Mouse (Mus musculus) urinary bladder, postnatal 36 days (tissue): ENCODE measurements around the gene Ppef2.

Experiments used
- DNase-seq, 2 experiments: peaks; one replicate each; pipeline ENCODE4 v3.0.0; 2022; ENCODE audit warnings: low spot score in 2 of 2, mixed read lengths in 1 of 2

Gene Ppef2

DNA sequence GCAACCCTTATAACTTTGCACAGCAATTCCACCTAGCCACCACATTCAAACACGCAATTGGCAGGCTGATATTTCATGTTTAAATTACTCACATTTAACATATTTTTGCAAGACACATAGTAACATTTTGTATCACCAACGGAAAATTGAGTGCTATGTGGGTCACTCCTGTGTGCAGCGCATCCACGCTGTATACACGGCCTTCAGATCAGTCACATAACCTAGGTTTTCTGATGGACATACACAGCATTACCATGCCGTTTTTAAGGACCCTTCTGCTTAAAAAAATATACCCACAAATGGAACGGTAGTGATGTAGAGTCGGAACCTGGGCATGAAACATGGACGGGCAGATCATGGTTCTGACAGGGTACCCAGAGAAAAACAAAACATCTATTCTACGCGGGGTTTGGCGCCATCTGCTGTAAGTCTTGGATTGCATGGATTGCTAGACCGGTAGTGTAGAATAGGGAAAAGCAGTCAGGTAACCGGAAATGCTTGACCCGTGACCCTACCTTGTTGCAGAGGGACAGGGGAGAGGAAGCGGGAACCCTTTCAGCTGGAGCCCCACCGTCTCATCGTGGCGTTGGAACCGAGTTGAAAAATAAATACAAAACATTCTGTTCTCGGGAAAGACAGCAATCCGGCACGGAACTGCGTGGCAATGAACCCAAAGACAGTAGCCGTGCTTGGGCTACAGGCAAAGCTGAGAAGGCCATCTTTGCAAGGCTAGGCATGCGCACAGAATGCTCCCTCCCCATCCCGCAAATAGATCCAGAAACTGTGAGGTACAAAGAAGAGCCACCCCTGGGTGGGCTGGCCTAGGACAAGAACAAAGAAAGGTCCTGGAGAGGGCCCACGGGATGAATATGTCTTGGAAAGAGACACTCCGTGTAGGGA lies 16.5 kb downstream of the Ppef2 start:
- DNase-seq: peak; percentile 55 to 74

DNA sequence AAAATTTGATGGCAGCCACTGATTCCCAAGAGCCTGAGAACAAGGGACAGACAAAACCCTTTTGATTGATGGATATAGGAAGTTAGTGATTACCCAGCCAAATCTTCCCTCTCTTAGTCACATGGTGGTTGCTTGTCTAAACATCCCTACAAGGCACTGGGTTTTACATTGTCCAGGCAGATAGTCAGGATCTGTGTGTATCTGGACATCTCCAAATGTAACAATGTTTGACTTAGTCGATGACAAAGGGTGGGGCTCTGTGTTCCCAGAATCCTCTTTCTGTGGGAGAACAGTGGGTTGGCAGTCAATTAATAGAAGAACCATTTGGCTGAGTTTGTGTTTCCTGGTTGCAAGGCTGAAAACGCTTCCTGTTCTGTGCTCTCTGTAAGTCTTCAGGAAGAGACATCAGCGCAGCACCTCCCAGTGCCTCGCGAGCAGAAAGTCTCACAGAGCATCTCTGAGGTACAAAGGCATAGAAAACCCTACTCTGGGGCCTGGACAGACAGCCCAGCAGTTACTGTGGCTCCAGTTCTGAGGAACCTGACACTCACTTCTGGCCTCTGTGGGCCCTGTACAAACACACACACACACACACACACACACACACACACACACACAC lies 21.0 kb downstream of the Ppef2 start:
- no peak for DNase-seq

DNA sequence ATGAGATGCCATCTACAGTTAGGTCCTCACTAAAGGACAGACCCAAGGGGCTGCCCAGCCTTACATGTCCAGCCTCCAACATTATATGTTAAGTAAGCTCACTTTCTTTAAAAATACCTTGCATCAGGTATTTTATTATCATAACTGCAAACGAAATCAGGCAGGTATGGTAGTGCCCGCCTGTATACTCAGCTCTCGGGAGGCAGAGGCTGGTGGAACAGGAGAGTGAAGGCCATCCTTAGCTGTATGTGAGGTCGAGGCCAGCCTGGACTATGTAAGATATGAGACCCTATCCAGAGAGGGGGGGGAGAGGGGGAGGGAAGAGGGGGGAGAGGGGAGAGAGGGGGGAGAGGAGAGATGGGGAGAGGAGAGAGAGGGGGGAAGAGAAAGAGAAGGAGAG lies 22.7 kb downstream of the Ppef2 start:
- no peak for DNase-seq

DNA sequence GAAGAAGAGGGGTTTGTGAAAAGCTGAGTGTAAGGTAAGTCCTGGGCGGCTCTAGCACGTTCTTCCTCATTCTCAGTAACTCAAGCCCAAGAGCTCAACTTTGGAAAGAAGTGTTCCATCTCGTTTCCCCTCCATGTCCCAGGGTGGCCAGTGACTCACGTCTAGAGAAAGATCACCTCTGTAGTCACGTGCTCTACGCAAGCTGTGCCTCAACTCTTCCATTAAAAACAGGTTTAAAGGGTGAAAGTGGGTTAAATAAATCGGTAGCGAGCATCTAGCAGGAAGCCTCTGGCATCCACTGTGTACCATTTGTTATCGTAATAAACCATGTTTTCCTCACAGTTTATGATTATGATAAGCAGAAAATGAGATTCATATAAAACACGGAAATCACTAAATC lies 24.2 kb downstream of the Ppef2 start:
- no peak for DNase-seq

DNA sequence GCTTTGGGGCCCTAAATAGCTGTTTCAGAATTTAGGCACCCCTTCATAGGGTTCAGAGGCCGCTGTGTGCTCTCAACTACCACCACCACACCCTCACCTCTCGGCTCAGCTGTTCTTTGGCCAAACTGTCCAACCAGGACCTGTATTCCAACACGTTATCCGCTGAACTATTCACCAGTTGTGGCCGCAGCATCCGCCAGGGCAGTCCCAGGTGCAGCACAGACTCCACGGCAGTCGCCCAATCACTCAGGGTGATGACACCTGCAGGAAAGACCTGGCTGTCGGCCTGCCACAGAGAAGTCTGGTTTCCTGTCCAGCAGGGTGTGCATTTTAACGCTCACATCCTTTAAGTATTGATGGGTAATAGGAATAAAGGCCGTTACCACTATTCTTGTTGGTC lies 25.8 kb downstream of the Ppef2 start:
- no peak for DNase-seq

DNA sequence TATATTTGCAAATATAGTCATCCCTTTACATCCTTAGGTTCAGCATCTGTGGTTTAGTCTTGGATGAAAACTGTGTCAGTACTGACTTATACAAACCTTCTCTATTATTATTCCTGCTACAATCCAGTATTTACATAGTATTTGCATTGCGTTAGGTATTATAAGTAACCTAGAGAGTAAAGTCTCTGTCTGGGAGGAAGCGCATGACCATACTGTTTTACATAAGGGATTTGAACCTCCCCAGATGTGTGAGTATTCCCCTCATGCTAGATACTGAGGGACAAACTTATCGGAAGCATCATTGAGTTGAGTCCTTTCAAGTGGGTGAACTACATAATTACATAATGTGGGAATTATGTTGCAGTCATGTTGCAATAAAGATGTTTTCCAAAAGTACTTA lies 26.6 kb downstream of the Ppef2 start:
- DNase-seq: no peak

DNA sequence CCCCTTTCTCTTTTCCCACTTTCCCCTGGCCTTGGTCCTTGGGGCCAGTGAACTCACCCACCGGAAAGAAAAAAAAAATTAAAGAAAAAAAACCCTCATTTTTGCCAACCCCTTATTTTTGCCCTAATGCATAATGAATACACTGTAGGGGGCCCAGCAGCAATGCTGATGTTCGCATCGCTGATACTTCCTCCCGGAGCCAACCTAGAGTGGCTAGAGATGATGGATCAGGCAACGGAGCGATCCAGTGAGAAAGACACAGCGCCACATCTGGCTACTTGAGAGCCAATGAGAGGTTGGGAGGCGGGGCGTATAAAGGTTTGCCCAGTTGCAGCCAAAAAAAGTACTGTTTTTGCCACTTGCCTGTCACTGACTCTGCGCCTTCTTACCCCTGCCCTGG lies 27.3 kb downstream of the Ppef2 start:
- DNase-seq: no peak

DNA sequence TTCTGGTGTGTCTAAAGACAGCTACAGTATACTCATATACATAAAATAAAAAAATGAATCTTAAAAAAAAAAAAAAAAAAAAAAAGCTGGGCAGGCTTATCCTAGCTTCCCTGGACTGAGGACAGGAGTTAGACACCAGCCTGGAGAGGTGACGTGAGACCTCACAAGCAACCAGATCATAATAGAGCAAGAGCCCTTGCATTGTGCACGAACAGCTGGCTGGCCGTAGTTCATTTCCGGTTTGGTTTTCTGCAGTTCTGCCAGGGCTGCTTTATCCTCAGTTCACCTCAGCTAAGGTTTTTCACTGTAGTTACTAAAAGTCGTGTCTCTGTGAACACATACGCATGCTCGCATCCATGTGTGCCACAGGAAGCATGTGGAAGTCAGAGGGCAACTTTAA lies 28.3 kb downstream of the Ppef2 start:
- DNase-seq: no peak

DNA sequence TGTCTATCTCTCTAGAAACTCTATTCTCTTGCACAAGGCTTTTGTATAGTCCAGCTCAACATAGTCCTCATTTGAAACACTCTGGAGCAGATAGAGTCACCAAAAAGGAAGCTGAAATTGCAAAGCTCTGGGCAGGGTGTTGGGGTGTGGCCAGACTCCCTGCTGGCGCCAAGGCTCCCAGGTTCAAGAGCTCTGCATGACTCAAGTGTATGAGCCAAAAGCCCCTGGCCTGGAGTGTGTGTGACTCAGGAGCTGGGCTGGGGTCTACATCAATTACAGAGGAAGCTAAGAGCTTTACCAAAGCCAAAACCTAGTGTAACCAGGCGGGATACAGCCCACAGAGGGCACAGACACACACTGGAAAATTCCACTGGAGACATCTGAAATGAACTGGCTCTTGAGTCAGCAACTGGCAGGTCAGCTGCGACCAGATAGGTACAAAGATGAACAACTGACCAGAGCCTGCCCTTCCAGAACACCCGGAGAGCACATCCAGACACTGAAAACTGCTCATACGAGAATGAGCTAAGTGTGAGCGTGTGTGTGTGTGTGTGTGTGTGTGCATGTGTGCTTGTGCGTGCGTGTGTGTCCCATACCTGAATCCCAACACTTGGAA lies 35.7 kb downstream of the Ppef2 start:
- peak; percentile 10 to 19 for DNase-seq

DNA sequence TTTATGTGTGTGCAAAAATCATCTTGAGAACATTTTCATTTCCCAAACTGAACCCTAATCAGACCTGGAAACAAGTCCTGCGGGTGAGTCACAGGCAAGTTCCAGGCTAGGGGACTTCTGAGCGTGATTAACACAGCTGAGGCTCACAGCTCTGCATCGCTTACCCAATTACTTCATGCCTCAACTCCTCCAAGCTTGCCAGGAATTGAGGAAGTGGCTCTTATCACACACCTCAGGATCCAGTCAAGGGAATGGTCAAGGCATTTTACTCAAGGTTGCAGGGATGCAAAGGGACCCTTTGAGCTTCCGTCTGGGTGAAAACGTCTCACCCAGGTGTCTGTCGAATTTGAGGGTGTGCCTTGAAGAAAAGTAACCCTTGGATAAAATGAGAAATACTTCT lies 36.3 kb downstream of the Ppef2 start:
- DNase-seq: peak; percentile 21 to 36

DNA sequence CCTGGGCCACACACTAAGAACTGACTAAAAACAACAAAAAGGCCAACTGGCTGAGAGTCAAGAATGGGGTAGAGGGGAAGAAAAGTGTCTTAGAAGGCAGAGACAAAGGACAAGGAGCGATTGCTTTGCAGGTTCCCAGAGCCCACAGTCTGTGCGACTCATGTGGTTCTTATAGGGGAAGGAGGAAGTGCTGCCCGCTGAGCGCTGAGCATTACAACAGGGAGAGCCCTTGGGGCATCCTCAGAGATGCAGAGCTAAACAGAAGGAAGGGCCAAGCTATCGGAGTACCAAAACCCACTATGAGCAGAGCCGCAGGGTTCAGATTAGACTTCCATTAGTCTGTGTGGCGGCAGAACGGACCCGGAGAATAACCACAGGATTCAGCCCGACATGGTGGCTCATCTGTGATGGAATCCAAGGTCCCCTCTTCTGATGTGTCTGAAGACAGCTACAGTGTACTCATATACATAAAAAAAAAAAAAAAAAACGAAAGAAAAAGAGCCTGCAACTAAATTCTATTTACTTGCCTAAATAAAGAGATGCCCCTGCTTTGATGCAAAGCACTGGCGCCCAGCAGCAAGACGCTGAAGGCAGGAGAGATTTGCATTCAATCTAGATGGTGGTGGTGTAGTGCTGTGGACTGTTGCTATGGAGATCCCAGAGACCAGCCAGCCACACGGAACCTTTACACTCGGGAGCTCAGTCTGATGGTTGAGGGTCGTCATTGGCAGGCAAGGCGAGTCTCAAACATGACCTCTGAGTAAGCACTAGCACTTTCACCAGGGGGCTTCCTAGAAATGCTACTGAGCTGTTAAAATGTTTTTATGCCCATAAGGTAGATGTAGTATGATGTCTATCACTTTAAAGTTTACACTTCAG lies 36.9 kb downstream of the Ppef2 start:
- no peak for DNase-seq

DNA sequence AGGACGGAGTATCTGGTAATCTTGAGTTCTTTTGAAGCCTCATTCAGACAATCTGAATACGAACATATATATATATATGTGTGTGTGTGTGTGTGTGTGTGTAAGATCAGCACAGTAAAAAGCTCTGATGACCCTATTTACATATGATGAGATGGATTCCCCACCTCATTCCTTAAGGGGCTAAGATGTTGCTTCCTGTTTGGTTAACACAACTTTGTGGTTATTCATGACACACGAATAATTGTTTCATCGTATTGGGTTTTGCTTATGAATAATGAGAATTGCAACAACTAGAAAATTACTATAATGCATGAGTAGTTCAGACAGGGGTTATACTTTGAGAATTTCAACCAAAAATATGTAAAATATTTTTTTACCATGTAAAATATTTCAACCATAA lies 40.8 kb downstream of the Ppef2 start, which contains the start of gene U90926:
TSS of gene U90926 (minus strand) at position 101 of the 400 bp plus-strand sequence.
- no peak for DNase-seq

DNA sequence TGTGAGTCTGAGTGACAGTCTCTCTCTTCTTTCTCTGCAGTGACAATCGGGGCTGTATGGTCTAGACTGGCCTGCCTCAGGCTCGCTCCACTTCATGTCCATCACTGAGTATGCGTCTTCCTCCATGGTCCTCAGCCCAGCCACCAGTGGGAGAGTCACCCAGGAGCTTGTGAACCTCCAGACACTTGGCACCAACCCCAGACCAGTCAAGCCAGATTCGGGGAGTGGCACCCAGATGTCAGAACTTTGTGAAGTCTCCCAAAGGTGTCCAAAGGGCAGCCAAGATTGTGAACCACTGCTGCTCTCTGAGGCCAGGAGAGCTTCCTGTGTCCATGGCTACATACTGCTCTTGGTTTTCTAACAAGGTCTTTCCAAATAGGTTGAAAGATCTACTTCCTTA lies 43.8 kb downstream of the Ppef2 start:
- DNase-seq: peak in 1 of 2 experiments; percentile 42

DNA sequence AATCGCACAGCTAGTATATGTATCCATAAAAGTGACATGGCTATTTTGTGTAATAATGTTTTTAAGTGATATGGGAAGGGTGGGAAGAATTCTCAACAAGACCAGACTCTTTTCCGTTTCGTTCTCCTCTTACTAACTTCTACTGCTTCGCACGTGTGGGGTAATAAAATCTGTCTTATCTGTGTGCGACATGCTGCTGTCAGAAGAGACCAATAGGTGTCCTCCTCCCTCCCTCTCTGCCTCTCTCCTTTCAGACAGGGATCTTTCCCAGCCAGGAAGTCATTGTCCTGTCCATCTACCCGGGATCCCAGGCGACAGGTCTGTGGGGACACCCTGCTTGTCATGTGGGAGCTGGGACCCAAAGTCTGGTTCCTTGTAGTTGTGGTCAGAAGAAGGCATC lies 45.9 kb downstream of the Ppef2 start:
- DNase-seq: no peak

DNA sequence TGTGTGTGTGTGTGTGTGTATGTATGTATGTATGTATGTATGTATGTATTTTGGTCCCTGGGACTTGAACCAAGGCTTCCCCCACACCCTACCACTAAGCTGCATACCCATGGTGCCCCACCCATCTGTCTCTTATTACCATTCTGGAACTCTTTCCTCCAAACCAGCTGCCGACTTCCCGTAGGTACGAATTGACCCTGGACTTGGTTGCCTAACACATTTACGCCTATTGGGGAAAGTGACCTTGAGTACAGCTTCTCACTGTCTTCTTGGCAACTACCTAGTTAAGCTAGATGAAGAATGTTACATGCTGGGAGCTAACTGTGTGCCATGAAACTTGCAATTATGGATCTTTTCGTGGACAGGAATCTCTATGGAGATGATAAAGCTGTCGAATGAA lies 50.0 kb downstream of the Ppef2 start:
- no peak for DNase-seq

DNA sequence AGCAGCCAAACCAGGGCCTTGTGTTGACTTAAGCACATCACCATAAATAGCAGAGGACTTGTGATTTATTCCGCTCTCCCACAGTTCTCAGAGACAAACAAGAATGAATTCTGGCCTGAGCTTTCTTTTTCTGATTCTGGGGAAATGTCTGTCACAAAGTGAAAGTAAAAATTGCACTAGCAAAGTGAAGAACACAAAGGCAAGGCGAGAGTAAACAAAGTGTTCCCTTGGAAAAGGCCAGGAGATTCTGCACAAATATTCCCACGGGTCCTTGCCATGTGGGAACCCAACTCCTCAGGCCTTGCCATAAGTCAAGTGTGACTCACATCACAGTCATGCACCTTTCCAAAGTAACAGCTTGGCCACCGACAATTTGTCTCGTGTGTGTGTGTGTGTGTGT lies 50.4 kb downstream of the Ppef2 start:
- no peak for DNase-seq

DNA sequence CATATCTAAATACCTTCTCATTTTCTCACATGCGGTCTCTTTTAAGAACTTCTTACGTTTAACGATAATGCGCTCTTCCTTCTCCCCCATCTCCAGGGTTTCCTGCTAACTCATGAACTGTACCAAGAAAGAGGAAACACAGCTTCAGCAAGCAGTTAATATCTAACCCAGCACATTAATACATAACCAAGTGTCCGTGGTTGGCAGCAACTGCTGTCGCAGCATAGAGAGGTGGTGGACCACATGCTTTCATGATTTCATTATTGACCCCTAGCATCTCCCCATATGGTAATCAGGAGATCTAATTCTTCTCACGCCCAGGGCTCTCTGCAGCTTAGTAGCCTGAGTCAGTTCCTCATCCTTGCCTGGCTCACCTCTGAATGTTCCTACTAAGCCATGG lies 50.9 kb downstream of the Ppef2 start:
- no peak for DNase-seq

DNA sequence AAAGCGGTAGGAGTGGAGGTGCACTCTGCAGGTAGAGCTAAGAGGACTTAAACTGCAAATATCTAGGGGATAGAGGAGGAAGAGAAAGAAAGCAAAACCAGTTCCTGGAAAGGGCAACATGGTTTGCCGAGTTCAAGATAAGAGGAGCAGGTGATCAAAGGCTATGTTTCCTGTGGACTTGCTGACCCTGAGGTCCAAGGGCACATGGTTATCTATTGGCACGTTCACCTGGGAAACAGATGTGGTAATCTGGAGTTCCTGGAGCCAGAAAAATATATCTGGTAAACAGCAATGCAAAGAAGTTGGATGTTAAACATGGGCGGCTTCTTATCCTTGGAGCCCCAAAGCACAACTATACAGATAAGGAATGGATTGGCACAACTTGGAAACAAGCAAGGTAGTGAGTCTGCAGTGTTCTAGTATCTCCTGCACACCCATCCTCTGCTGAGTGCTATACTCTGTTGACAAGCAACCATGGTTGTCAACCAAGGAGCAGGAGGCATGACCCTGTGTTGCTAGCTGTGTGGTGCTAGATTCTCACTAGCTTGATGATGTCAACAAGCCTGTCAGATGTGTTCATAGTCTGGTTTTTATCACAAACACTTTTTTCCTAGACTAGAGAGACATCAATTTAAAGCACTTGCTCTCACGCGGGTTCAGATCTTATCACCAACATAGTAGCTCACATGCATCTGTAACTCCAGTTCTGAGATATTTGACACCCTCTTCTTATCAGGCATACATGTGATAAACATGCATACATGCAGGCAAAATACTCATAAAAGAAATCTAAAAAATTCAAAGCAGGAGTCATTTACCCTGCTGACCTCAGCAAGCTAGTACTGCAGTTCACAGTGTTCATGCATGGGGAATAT lies 51.7 kb downstream of the Ppef2 start:
- no peak for DNase-seq

DNA sequence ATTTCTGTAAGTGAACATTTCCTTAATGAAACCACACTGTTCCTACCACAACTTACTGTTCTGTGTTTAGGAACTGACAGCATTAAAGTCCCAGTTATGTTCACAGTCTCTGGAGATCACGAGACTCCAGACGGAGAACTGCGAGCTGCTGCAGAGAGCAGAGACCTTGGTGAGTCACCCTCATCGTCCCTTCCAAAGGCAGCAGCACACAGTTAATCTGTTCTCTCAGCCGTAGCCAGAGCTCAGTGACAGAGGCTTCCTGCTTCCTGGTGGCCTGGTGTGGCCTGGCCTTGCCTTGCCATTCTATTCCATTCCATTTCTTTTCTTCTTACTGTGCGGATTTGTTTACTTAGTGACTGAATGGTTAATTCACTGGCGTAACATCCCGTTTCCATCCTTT lies 57.8 kb downstream of the Ppef2 start:
- no peak for DNase-seq

DNA sequence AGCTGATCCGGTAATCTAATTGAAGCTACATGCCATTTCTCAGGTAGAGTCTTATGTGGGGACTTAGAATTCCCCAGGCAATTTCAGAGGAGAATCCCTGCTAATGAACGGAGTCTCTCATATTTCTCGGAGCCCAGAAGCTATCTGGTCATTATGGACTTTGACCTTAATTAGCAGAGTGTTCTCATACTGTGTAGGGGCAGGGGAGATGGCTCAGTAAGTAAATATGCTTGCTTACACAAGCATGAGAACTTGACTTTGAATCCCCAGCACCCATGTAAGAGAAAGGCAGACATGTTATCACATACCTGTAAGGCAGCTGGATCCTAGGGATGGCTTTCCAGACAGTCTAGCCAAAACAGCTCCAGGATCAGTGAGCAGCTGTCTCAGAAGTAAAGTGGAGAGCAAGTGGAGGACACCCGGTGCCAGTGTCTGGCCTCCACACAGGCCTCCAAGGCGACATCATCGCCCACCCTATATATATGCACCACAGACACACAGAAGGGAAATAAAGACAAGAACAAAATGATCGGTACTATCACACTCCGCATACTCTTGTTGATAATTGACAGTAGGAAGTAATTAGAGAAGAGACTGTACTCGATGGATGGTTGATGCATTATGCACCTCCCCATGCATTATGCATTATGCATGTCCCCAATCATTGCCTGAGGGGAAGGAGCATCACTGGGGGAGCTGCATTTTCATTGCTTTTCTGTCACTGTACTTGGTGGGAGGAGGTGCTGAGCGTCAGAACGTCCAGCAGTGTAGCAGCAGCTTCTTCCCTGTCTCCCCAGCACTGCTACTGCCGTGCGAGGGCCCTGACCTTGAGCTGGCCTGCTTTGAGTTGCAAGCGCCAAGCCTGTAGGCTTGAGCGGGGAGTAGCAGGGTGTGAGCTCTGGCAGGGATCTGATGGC lies 58.9 kb downstream of the Ppef2 start:
- DNase-seq: no peak
